Mouse (Mus musculus) regulatory T cell (primary cell): ENCODE measurements at regions not wholly inside any gene's neighbourhood (a gene's known extent, or its start where the extent isn't known, plus 50 kb on each side); places are given as distances from the start of the nearest gene placed in this dataset.
"Not testable (repeated sequence)": the region's sequence is repeated elsewhere in the genome, so short reads cannot be mapped to it uniquely, and the experiment has no call there.

Experiments used
- in situ Hi-C: fragments of 300-600 bp; cut with MboI, MseI; formaldehyde crosslinking; loops from one replicate; pipeline ENCODE4 v1.15.1; 2025; ENCODE audit warnings: high pct_unique_total_duplicates

DNA sequence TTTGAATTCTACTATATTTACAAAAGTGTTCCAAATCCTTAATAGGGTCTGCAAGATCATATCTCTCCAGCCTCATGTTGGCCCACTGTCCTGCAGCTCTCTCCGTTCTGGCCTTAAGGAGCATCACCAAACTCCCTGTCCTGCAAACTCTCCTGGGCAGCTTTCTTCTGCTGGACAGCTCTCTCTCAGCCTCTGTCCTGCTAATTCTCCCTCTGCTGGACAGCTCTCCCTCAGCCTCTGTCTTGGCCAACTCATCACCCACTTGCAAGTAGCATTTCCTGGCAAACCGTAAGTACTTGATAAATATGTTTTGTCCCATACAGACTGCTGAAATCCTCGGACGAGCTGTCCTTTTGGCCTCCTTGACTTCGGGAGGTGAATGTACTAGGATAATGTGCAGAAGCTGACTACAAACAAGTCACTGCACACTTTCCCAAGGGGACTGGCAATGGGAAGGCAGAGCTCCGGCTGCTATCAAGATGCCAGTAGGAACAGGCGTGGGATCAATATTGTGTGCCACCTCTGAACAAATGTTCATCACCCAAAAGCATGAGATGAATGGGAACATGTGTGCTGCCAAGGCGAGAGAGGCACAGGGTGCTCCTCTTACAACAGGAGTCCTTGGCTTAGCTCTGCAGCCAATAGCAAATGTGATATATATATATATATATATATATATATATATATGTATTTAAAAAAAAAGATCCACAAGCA lies 108.1 kb upstream of the Gcfc2 start:
- in situ Hi-C loops = no loop called here

DNA sequence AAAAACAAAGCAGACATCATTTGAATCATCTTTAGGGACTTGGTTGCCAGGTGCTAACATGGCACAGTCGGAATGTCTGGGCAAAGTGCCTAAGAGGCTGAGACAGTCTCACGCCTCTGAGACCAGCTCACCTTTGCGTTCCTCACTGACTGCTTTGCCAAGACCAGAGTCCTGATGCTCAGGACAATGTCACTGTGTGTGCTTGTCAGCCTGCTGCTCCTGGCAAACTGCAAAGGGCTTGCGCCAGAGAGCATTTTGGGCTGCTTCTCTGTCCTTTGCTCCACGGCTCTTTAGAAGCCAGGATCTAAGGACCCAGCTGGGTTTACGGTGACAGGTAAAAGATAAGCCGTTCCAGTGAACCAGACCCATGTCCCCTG lies 107.5 kb upstream of the Gcfc2 start:
- in situ Hi-C loops = no loop called here

DNA sequence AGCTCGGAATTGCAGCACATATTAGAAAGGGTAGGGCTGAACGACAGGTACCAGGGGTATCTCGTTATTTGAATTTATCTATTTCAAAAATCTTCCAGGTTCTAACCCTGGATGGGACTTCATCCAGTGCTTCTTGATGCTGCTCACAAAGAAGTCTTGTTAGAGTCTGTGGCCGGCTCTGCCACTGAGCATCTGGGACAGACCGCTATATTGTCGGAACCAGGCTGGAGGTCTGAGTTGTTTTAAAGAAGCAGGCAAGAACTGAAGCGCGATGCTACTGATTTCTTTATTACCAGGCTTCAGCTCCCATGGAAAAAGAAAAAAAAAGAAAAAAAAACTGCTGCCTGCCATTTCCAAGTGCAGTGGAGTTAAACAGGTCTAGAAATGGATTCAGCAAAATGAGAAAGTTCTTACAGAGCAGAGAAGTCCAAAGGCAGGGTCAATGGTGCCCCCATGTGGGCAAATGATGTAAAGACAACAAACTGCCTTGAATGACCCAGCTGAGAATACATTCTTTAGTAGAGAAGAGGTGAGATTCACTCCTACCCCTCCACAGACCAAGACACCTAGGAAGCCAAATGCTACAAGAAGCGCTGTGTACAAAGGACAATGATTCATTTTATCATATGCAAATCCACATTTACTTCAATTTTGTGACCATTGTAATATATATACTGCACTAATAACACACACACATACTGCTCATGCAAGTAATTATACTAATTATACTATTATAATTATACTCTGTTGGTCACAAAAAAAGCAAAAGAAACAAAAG lies 106.2 kb upstream of the Gcfc2 start:
- in situ Hi-C loops = no loop called here

DNA sequence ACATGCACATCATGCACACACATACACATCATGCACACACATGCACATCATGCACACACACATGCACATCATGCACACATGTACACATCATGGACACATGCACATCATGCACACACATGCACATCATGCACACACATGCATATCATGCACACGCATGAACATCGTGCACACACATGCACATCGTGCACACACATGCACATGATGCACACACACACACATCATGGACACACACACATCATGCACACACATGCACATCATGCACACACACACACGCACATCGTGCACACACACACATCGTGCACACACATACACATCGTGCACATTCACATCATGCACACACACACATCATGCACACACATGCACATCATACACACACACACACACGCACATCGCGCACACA lies 104.9 kb upstream of the Gcfc2 start:
- in situ Hi-C loops = no loop called here

DNA sequence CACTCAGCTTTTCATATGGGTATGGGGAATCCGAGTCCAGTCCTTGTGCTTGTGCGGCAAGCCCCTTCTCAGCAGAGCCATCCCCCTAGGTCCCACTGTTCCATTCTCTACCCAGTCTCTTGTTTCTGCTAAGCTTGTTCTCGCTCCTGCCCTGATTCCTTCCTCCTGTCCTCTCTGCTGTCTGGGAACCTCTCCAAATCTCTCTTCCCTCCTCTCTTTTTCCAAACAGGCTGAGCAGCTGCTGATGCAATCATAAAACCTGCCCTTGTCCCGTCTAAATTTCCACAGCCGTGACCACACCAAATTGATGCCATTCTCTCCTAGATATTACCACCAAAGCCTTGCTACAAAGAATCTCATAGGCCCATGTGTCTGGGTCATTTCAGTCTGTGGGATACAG lies 103.4 kb upstream of the Gcfc2 start:
- in situ Hi-C loops = no loop called here

DNA sequence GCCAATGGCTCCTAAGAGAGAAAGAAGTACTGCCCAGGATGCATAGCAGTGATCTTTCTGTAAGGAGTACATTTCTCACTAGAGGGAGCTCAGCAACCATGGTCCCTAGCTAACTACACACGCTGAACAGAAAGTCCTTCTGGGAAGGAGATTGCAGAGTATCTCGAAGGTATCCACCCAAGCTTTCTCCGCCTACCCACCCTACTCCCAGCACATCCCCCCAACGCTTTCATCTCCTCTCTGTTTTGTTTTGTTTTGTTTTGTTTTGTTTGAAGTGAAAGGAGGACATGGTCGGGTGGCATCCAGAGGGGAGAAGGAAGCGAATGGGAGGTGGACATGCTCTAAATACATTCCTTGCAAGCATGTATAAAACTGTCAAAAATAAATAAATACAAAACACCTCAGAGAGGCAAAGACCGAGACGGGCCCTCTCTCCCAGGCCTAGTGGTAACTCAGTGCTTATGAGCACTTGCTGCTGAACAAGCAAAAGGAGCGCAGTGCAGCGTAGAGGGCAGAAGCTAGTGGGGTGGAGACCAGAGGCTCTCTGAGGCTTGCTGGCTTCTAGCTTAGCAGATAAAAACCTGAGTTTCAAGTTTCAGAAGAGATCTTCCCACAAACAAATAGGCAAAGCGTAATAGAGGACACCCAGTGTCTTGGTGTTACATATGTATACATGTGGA lies 83.9 kb upstream of the Gcfc2 start:
- in situ Hi-C loops = no loop called here

DNA sequence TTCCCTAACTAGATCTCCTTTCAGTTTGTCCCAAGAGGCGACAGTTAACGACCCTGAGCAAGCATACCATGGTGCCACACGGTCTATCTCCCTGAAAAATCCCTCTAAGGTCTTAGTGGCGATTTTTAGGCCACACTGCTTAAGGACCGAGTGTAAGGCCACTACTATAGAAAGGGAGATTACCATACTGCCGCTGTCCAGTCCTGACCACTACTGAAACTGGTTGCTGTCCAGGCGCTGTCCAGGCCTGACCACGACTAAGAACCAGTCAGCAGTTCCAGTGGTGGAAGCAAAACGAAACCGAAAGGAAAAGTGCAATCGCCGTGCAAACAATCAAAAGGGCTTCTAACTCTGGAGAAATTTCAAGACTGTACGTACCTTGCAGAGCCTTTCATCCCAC lies 55.3 kb upstream of the Gcfc2 start:
- in situ Hi-C loops = not testable (repeated sequence)
